Comparison of ENCODE assay signal across 20 mouse cellular contexts in the genomic region with DNA sequence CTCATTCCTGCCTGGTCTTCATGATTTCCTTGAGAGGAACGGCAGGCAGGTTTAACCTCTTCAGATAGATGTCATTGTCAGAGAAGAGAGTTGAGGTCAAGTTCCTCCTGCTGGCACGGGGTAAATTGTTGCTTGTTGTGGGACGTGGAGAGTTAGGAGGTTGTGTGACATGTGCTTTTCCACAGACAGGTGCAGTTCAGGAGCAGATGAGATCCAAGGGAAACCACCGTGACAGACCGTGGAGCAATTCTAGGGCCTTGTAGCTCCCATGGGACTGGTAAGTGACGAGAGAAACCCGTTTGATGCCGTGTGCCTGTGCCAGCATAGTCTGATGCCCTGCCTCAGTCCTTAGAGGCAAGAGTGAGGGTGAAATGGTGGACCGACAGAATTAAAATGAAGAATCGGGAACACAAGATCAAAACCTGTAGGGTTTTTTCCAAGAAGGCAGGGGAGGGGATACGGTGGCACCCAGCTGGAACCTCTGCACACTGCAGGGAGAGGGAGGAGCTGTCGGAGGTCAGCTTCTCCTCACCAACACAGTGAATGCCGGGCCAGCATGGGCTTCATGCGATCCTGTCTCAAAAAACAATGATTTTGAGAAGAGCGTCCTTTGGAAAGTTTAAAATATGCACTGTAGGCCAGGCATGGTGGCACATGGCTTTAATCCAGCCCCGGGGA. TPM values are rescaled to one million over a fixed set of nuclear protein-coding genes. Genes with fewer than 3 reads are reported as not detected.
DNase-seq lines count a peak whose midpoint lies in the region; ATAC-seq and TF ChIP-seq lines count a peak whose summit lies in the region.
"Had no signal": no experiment of that assay in that cellular context is flagged by ENCODE, and none has a peak within 500 bp of the region (broad histone marks: within the 10 kb centered on the region; RNA-seq: fewer than 3 reads in every experiment).

No protein-coding gene starts in this region.

- peak overlapping the region; percentile 24; the same call in 1 of the 2 replicates for H3K27ac ChIP-seq in heart, embryonic 15.5 days
- H3K27ac ChIP-seq in CH12.LX (ENCODE audit: insufficient read depth, low read depth) (peak overlapping the region; percentile 97), ES-Bruce4 (ENCODE audit: insufficient read depth, low read length) (peak overlapping the region; percentile 84; the same call in 1 of the 2 replicates)
- peak overlapping the region; percentile 76 for H3K27ac ChIP-seq in kidney, embryonic 16.5 days (ENCODE audit: low read length)
- H3K27ac ChIP-seq in midbrain, postnatal 0 days (ENCODE audit: low read depth, low read length) = no peak overlapping the region
- H3K27ac ChIP-seq: forebrain, embryonic 15.5 days; hindbrain, embryonic 10.5 days; lung, embryonic 15.5 days; macrophage; midbrain, embryonic 12.5 days had no signal

- H3K79me2 ChIP-seq in CH12.LX (replicated peaks; ENCODE audit: control insufficient read depth, extremely low read depth, insufficient read depth, poor library complexity, severe bottlenecking) = peaks cover 39% of the 10 kb centered on the region

- ATAC-seq in heart, embryonic 15.5 days (replicated peaks; ENCODE audit: insufficient number of reproducible peaks, insufficient read depth, low FRiP score, low read depth) = no peak
- no peak for ATAC-seq in kidney, embryonic 16.5 days (ENCODE audit: low FRiP score, low TSS enrichment)
- ATAC-seq in midbrain, postnatal 0 days (ENCODE audit: low FRiP score) = no peak
- ATAC-seq: forebrain, embryonic 15.5 days had no signal

- peaks cover 47% of the 10 kb centered on the region for H3K4me1 ChIP-seq in heart, embryonic 15.5 days (replicated peaks)
- H3K4me1 ChIP-seq in CH12.LX (ENCODE audit: control insufficient read depth in 1 of 2, insufficient read depth in 2 of 2) (peaks cover 18 to 46% of the 10 kb centered on the region in 2 experiments), ES-Bruce4 (ENCODE audit: control insufficient read depth, insufficient read depth, low read length) (peaks cover 6% of the 10 kb centered on the region)
- peaks cover 26% of the 10 kb centered on the region for H3K4me1 ChIP-seq in kidney, embryonic 16.5 days (ENCODE audit: insufficient read depth, low read length)
- H3K4me1 ChIP-seq in midbrain, postnatal 0 days (ENCODE audit: insufficient read depth, low read length) = peaks cover 15% of the 10 kb centered on the region

- H3K9me3 ChIP-seq in heart, embryonic 15.5 days (replicated peaks) = no peaks in the 10 kb centered on the region
- H3K9me3 ChIP-seq in CH12.LX (replicated peaks; ENCODE audit: low read length) (no peaks in the 10 kb centered on the region), ES-Bruce4 (replicated peaks; ENCODE audit: control insufficient read depth, insufficient read depth, low read length, poor library complexity, severe bottlenecking) (no peaks in the 10 kb centered on the region)
- H3K9me3 ChIP-seq in kidney, embryonic 16.5 days (ENCODE audit: low read length) = no peaks in the 10 kb centered on the region
- H3K9me3 ChIP-seq in midbrain, postnatal 0 days (ENCODE audit: low read length) = no peaks in the 10 kb centered on the region
- H3K9me3 ChIP-seq: forebrain, embryonic 15.5 days; hindbrain, embryonic 10.5 days; liver, embryonic 13.5 days; lung, embryonic 15.5 days; midbrain, embryonic 12.5 days had no signal

- in situ Hi-C loops in CH12.LX (cut with MboI; ENCODE audit: low pct_ligation_motif_present, low pct_unique_long_range_greater_than_20kb, low sequenced_read_pairs) = no loop called here

- TF ChIP-seq EP300 in CH12.LX (IDR thresholded peaks at IDR 0.05; ENCODE audit: low read length) (peak; percentile 74), ES-Bruce4 (IDR thresholded peaks at IDR 0.05; ENCODE audit: insufficient read depth, low read depth, low read length) (no peak)

- no peak; the same call in 1 of the 2 replicates for TF ChIP-seq RAD21 in CH12.LX (IDR thresholded peaks at IDR 0.05; ENCODE audit: low read depth, low read length)

- TF ChIP-seq CTCF in CH12.LX (conservative IDR thresholded peaks at IDR 0.05 in 1 of 2, IDR thresholded peaks at IDR 0.05 in 1 of 2; ENCODE audit: low read depth in 2 of 2, low read length in 2 of 2) = no peak
- TF ChIP-seq CTCF in ES-Bruce4 (IDR thresholded peaks at IDR 0.05; ENCODE audit: low read depth, low read length) = no peak
- TF ChIP-seq CTCF in midbrain, postnatal 0 days (IDR thresholded peaks at IDR 0.05) = no peak

- no peak overlapping the region for H3K4me2 ChIP-seq in heart, embryonic 15.5 days
- peak overlapping the region; percentile 79 for H3K4me2 ChIP-seq in CH12.LX (ENCODE audit: insufficient read depth, low read depth, poor library complexity, severe bottlenecking)
- no peak overlapping the region for H3K4me2 ChIP-seq in kidney, embryonic 16.5 days (replicated peaks; ENCODE audit: low read depth, low read length)
- H3K4me2 ChIP-seq in midbrain, postnatal 0 days (ENCODE audit: low read depth, low read length, poor library complexity, severe bottlenecking) = no peak overlapping the region
- H3K4me2 ChIP-seq: forebrain, embryonic 15.5 days; lung, embryonic 15.5 days; midbrain, embryonic 12.5 days had no signal

- no peaks in the 10 kb centered on the region for H3K27me3 ChIP-seq in heart, embryonic 15.5 days
- H3K27me3 ChIP-seq in CH12.LX (replicated peaks) (no peaks in the 10 kb centered on the region), ES-Bruce4 (ENCODE audit: control insufficient read depth, insufficient read depth, low read length, poor library complexity, severe bottlenecking) (no peaks in the 10 kb centered on the region)
- no peaks in the 10 kb centered on the region for H3K27me3 ChIP-seq in kidney, embryonic 16.5 days (ENCODE audit: insufficient read depth, low read length)
- H3K27me3 ChIP-seq in midbrain, postnatal 0 days (ENCODE audit: insufficient read depth, low read length) = no peaks in the 10 kb centered on the region
- H3K27me3 ChIP-seq: forebrain, embryonic 15.5 days; liver, embryonic 13.5 days; lung, embryonic 15.5 days; midbrain, embryonic 12.5 days had no signal

- dilution Hi-C loops in CH12.LX (cut with MboI; ENCODE audit: extremely low pct_ligation_motif_present, extremely low pct_unique_long_range_greater_than_20kb, low sequenced_read_pairs) = no loop called here

- TF ChIP-seq POLR2A in CH12.LX (IDR thresholded peaks at IDR 0.05; ENCODE audit: low read depth, low read length) (no peak), ES-Bruce4 (IDR thresholded peaks at IDR 0.05; ENCODE audit: insufficient read depth, low read length) (no peak)

- WGBS in heart, embryonic 15.5 days = 85% methylated on average over 16 of the region's 16 CpGs
- 74% methylated on average over 16 of the region's 16 CpGs for WGBS in kidney, embryonic 16.5 days
- 85% methylated on average over 16 of the region's 16 CpGs for WGBS in midbrain, postnatal 0 days

- H3K36me3 ChIP-seq in heart, embryonic 15.5 days = peaks cover 50% of the 10 kb centered on the region
- H3K36me3 ChIP-seq in CH12.LX (replicated peaks in 1 of 2; ENCODE audit: control insufficient read depth in 1 of 2, insufficient read depth in 1 of 2, low read length in 1 of 2) (peaks cover 48 to 63% of the 10 kb centered on the region in 2 experiments), ES-Bruce4 (ENCODE audit: control insufficient read depth, insufficient read depth, low read length, poor library complexity, severe bottlenecking) (peaks cover 12% of the 10 kb centered on the region)
- H3K36me3 ChIP-seq in kidney, embryonic 16.5 days (ENCODE audit: insufficient read depth, low read length) = peaks cover 49% of the 10 kb centered on the region
- H3K36me3 ChIP-seq in midbrain, postnatal 0 days (ENCODE audit: insufficient read depth, low read length) = peaks cover 43% of the 10 kb centered on the region

- H3K4me3 ChIP-seq in heart, embryonic 15.5 days = no peak overlapping the region
- H3K4me3 ChIP-seq in CH12.LX (replicated peaks in 1 of 3; ENCODE audit: low read depth in 2 of 3, low read length in 2 of 3, poor library complexity in 1 of 3) (peak overlapping the region in 2 of 3 experiments; percentile 5 to 38), ES-Bruce4 (ENCODE audit: low read depth, low read length) (no peak overlapping the region)
- H3K4me3 ChIP-seq in kidney, embryonic 16.5 days (ENCODE audit: low read length) = no peak overlapping the region
- H3K4me3 ChIP-seq in midbrain, postnatal 0 days (ENCODE audit: low read depth, low read length) = no peak overlapping the region
- H3K4me3 ChIP-seq: erythroblast, embryonic 14.5 days; forebrain, embryonic 15.5 days; hindbrain, embryonic 10.5 days; liver, embryonic 13.5 days; lung, embryonic 15.5 days; midbrain, embryonic 12.5 days had no signal

- DNase-seq in heart, adult 18-20 months = no peak
- DNase-seq in CH12.LX (ENCODE audit: extremely low read depth) = peak; percentile 87
- no peak for DNase-seq in midbrain, postnatal 0 days (ENCODE audit: low spot score)
- DNase-seq in embryo, embryonic 11 days = no peak
- DNase-seq: cerebellum, adult 18-20 months; cerebellum, postnatal 36 days; liver, embryonic 13.5 days; thymus, postnatal 14 days had no signal

- no peak overlapping the region for H3K9ac ChIP-seq in heart, embryonic 15.5 days
- H3K9ac ChIP-seq in CH12.LX (ENCODE audit: insufficient read depth, low read depth) (peak overlapping the region; percentile 69), ES-Bruce4 (ENCODE audit: low read depth, poor library complexity, severe bottlenecking) (no peak overlapping the region)
- H3K9ac ChIP-seq in kidney, embryonic 16.5 days (replicated peaks; ENCODE audit: low read length) = no peak overlapping the region
- no peak overlapping the region for H3K9ac ChIP-seq in midbrain, postnatal 0 days (replicated peaks; ENCODE audit: low read length, poor library complexity, severe bottlenecking)
- H3K9ac ChIP-seq: forebrain, embryonic 15.5 days; lung, embryonic 15.5 days; midbrain, embryonic 12.5 days had no signal

RNA-seq across cellular contexts. Expression of gene Mllt11, which starts 1.5 kb away (rescaled TPM):
- polyA plus RNA-seq in heart, embryonic 15.5 days (2015; fragmentation: Nextera tagmentation; extraction: Ambion mirVana) = 10.6 and 12.0 TPM in 2 replicates
- total RNA-seq in heart, adult 18-20 months (2021) = 1 to 10 TPM; 6.8 to 8.6 TPM
- 10.0 and 11.5 TPM in 2 replicates for total RNA-seq in CH12.LX (2012; rRNA removed)
- 9.5 and 10.0 TPM in 2 replicates for total RNA-seq in CH12.LX (2014; rRNA removed)
- polyA plus RNA-seq in CH12.LX (2012; ENCODE audit: insufficient read length, low read depth) = 23.9 and 24.2 TPM in 2 replicates
- polyA plus RNA-seq in ES-Bruce4 (2011; ENCODE audit: insufficient read depth, insufficient read length, low read depth, missing spikeins) = 13.1 and 15.5 TPM in 2 replicates
- 14.0 and 16.6 TPM in 2 replicates for polyA plus RNA-seq in kidney, embryonic 16.5 days (2015; fragmentation: Nextera tagmentation; extraction: Ambion mirVana)
- total RNA-seq in midbrain, postnatal 0 days (2014; rRNA removed) = 301 and 367 TPM in 2 replicates
- 738 and 774 TPM in 2 replicates for polyA plus RNA-seq in midbrain, postnatal 0 days (2015; fragmentation: Nextera tagmentation; extraction: Ambion mirVana)

RNA-seq across cellular contexts. Expression of gene Cdc42se1, which starts 4.9 kb away (rescaled TPM):
- 49.7 and 60.9 TPM in 2 replicates for polyA plus RNA-seq in heart, embryonic 15.5 days (2015; fragmentation: Nextera tagmentation; extraction: Ambion mirVana)
- 10 to 100 TPM; 19.3 to 21.8 TPM for total RNA-seq in heart, adult 18-20 months (2021)
- total RNA-seq in CH12.LX (2012; rRNA removed) = 55.3 and 82.3 TPM in 2 replicates
- total RNA-seq in CH12.LX (2014; rRNA removed) = 66.3 and 71.1 TPM in 2 replicates
- 123 and 128 TPM in 2 replicates for polyA plus RNA-seq in CH12.LX (2012; ENCODE audit: insufficient read length, low read depth)
- polyA plus RNA-seq in ES-Bruce4 (2011; ENCODE audit: insufficient read depth, insufficient read length, low read depth, missing spikeins) = 57.4 and 65.6 TPM in 2 replicates
- 90.3 and 94.4 TPM in 2 replicates for polyA plus RNA-seq in kidney, embryonic 16.5 days (2015; fragmentation: Nextera tagmentation; extraction: Ambion mirVana)
- 35.0 and 54.7 TPM in 2 replicates for total RNA-seq in midbrain, postnatal 0 days (2014; rRNA removed)
- polyA plus RNA-seq in midbrain, postnatal 0 days (2015; fragmentation: Nextera tagmentation; extraction: Ambion mirVana) = 40.9 and 41.4 TPM in 2 replicates

RNA-seq across cellular contexts. Expression of gene Gm128, which starts 8.0 kb away (rescaled TPM):
- polyA plus RNA-seq in heart, embryonic 15.5 days (2015; fragmentation: Nextera tagmentation; extraction: Ambion mirVana) = 0.38 and 0.55 TPM in 2 replicates
- not detected for total RNA-seq in heart, adult 18-20 months (2021)
- not detected in 2 replicates for total RNA-seq in CH12.LX (2012; rRNA removed)
- total RNA-seq in CH12.LX (2014; rRNA removed) = not detected in 2 replicates
- not detected in 2 replicates for polyA plus RNA-seq in CH12.LX (2012; ENCODE audit: insufficient read length, low read depth)
- 1.2 and 2.1 TPM in 2 replicates for polyA plus RNA-seq in ES-Bruce4 (2011; ENCODE audit: insufficient read depth, insufficient read length, low read depth, missing spikeins)
- 0.53 and 0.55 TPM in 2 replicates for polyA plus RNA-seq in kidney, embryonic 16.5 days (2015; fragmentation: Nextera tagmentation; extraction: Ambion mirVana)
- 0.24 and 0.49 TPM in 2 replicates for total RNA-seq in midbrain, postnatal 0 days (2014; rRNA removed)
- 0.19 and 0.27 TPM in 2 replicates for polyA plus RNA-seq in midbrain, postnatal 0 days (2015; fragmentation: Nextera tagmentation; extraction: Ambion mirVana)
- total RNA-seq: neutrophil, adult 5-6 weeks had no signal
- polyA plus RNA-seq: embryonic facial prominence, embryonic 11.5 days; erythroblast, embryonic 14.5 days; midbrain, embryonic 12.5 days had no signal

RNA-seq across cellular contexts. Expression of gene Gabpb2, which starts 15.7 kb away (rescaled TPM):
- 5.1 and 6.5 TPM in 2 replicates for polyA plus RNA-seq in heart, embryonic 15.5 days (2015; fragmentation: Nextera tagmentation; extraction: Ambion mirVana)
- 10 to 100 TPM; 11.2 to 13.9 TPM for total RNA-seq in heart, adult 18-20 months (2021)
- 14.7 and 18.2 TPM in 2 replicates for total RNA-seq in CH12.LX (2012; rRNA removed)
- 15.4 and 16.6 TPM in 2 replicates for total RNA-seq in CH12.LX (2014; rRNA removed)
- polyA plus RNA-seq in CH12.LX (2012; ENCODE audit: insufficient read length, low read depth) = 20.6 and 21.1 TPM in 2 replicates
- 39.8 and 49.0 TPM in 2 replicates for polyA plus RNA-seq in ES-Bruce4 (2011; ENCODE audit: insufficient read depth, insufficient read length, low read depth, missing spikeins)
- 8.8 and 10.8 TPM in 2 replicates for polyA plus RNA-seq in kidney, embryonic 16.5 days (2015; fragmentation: Nextera tagmentation; extraction: Ambion mirVana)
- total RNA-seq in midbrain, postnatal 0 days (2014; rRNA removed) = 6.5 and 7.6 TPM in 2 replicates
- polyA plus RNA-seq in midbrain, postnatal 0 days (2015; fragmentation: Nextera tagmentation; extraction: Ambion mirVana) = 1.5 and 1.6 TPM in 2 replicates

RNA-seq across cellular contexts. Expression of gene Bnipl, which starts 17.6 kb away (rescaled TPM):
- polyA plus RNA-seq in heart, embryonic 15.5 days (2015; fragmentation: Nextera tagmentation; extraction: Ambion mirVana) = 0.06 and 0.38 TPM in 2 replicates
- total RNA-seq in heart, adult 18-20 months (2021) = not detected
- total RNA-seq in CH12.LX (2012; rRNA removed) = 0.17 TPM in 1 of 2 replicates, not detected in the other
- total RNA-seq in CH12.LX (2014; rRNA removed) = not detected in 2 replicates
- polyA plus RNA-seq in CH12.LX (2012; ENCODE audit: insufficient read length, low read depth) = 0.30 and 0.33 TPM in 2 replicates
- 4.1 and 4.8 TPM in 2 replicates for polyA plus RNA-seq in ES-Bruce4 (2011; ENCODE audit: insufficient read depth, insufficient read length, low read depth, missing spikeins)
- 0.41 and 0.82 TPM in 2 replicates for polyA plus RNA-seq in kidney, embryonic 16.5 days (2015; fragmentation: Nextera tagmentation; extraction: Ambion mirVana)
- not detected in 2 replicates for total RNA-seq in midbrain, postnatal 0 days (2014; rRNA removed)
- polyA plus RNA-seq in midbrain, postnatal 0 days (2015; fragmentation: Nextera tagmentation; extraction: Ambion mirVana) = not detected in 2 replicates
- total RNA-seq: granulocyte monocyte progenitor cell, adult 5-6 weeks; neutrophil, adult 5-6 weeks had no signal
- polyA plus RNA-seq: erythroblast, embryonic 14.5 days; forebrain, embryonic 15.5 days; liver, embryonic 13.5 days; macrophage had no signal

Comparison
In these comparisons a context has a peak if more than half of its experiments do, and no peak if none do; other contexts are left out.
1. H3K4me3 ChIP-seq: peak in CH12.LX (2 of 3); none in heart, embryonic 15.5 days (single experiment), ES-Bruce4 (single experiment), kidney, embryonic 16.5 days (single experiment) and midbrain, postnatal 0 days (single experiment).
2. RNA of gene Mllt11, which starts 1.5 kb away (polyA plus RNA-seq): 738 to 774 TPM in midbrain, postnatal 0 days; 23.9 to 24.2 TPM in CH12.LX, 14.0 to 16.6 TPM in kidney, embryonic 16.5 days, 13.1 to 15.5 TPM in ES-Bruce4 and 10.6 to 12.0 TPM in heart, embryonic 15.5 days; every median in the first group is over 10 times any median in the second.